Mouse (Mus musculus) myocyte (in vitro differentiated cells): ENCODE measurements at regions not wholly inside any gene's neighbourhood (a gene's known extent, or its start where the extent isn't known, plus 50 kb on each side); places are given as distances from the start of the nearest gene placed in this dataset.

Experiments used
- CEBPB ChIP-seq: IDR thresholded peaks from 2 replicates; pipeline ENCODE4 v1.6.1; 2011; ENCODE audit warnings: mild to moderate bottlenecking, moderate library complexity; ENCODE audit not compliant: poor library complexity, insufficient read depth, severe bottlenecking
- E2F4 ChIP-seq: IDR thresholded peaks from one replicate; pipeline ENCODE4 v1.6.1; 2011; ENCODE audit warnings: mild to moderate bottlenecking, control low read depth, moderate library complexity; ENCODE audit not compliant: insufficient read depth
- MYOD1 ChIP-seq, 3 experiments: IDR thresholded peaks; one replicate each; pipeline ENCODE4 v1.6.1; 2011; ENCODE audit warnings: control low read depth in 2 of 3, low read depth in 2 of 3, mild to moderate bottlenecking in 2 of 3, moderate library complexity in 1 of 3; ENCODE audit not compliant: insufficient read length in 2 of 3, control insufficient read depth in 1 of 3
- POLR2A ChIP-seq: IDR thresholded peaks from one replicate; pipeline ENCODE4 v1.6.1; 2011; ENCODE audit warnings: low read depth, mild to moderate bottlenecking, control low read depth, moderate library complexity; ENCODE audit not compliant: insufficient read length
- TCF12 ChIP-seq: IDR thresholded peaks from one replicate; pipeline ENCODE4 v1.6.1; 2011; ENCODE audit warnings: mild to moderate bottlenecking, control low read depth; ENCODE audit not compliant: poor library complexity, insufficient read depth, severe bottlenecking

DNA sequence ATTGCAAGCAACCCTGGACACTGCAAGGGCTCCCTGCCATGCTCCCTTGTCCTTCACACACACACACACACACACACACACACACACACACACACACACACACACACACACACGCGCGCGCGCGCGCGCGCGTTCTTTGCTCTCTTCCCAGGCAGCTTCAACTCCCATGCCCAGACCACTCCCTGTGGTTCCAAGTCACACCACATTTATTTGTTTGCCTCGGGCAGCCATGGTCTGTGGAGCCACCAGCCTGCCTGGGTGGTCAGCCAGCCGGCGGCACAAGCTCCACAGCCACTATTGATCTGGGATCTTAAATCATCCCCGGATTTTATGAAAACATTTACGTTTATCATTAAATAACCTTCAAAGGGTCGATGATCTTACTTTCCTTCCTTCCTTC is 440.0 kb downstream of the Zfp536 start:
- TF ChIP-seq POLR2A: no peak
- no peak for TF ChIP-seq CEBPB
- no peak for TF ChIP-seq TCF12
- TF ChIP-seq MYOD1 (IDR thresholded peaks at IDR 0.05; ENCODE audit: control insufficient read depth in 1 of 3, insufficient read length in 2 of 3, low read depth in 2 of 3): no peak
- no peak for TF ChIP-seq E2F4
